Mouse (Mus musculus) thymus, adult 18-20 months (tissue): ENCODE measurements around the gene Gtf3c6.

ENCODE experiments used
- DNase-seq, 2 experiments: peaks; one replicate each; pipeline ENCODE4 v3.0.0; 2022; ENCODE audit warnings: mixed read lengths in 2 of 2

Gene Gtf3c6

DNA sequence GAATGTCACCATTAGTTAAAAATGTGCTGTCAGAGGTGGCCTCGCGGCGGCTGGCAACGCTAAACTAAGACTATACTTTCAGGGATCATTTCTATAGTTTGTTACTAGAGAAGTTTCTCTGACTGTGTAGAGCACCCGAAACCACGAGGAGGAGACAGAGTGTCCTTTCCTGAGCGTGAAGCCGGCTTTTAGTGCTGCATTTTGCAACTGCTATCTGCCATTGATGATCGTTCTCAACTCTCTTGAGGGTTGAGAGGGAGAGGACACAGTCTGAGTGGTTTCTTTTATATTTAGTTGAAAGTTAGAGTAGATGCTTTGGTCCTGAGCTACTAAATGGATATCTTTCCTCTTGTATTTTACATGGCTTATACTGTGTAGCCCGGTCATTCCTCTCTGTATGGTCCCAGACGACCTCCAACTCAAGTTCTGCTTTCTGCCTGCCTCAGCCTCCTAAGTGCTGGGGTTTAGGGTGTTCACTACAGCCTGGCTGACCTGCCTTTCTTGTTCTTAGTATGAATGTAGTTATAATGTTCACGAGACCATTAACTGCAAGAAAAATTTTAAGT lies 576 bp upstream of the Gtf3c6 start:
- DNase-seq: peak; percentile 43 to 69

DNA sequence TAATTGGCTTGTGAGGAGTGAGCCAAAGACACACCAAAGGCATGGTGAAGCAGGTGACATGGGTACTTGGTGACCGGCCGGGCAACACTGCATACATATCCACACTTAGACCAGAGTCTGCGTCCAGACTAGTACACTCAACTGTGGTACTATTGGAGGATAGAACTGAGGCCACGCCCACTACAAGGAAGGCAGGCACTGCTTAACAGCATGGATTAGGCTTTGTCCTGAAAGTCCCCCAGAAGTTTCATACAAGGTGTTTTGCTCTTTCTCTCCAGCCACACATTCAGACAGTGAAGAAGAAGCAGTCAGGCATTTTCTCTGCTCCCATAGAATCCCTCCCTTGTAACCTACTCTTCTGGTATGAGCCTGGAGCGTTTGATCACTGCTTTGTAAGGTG lies 1.2 kb downstream of the Gtf3c6 start:
- peak; percentile 20 to 59 for DNase-seq

DNA sequence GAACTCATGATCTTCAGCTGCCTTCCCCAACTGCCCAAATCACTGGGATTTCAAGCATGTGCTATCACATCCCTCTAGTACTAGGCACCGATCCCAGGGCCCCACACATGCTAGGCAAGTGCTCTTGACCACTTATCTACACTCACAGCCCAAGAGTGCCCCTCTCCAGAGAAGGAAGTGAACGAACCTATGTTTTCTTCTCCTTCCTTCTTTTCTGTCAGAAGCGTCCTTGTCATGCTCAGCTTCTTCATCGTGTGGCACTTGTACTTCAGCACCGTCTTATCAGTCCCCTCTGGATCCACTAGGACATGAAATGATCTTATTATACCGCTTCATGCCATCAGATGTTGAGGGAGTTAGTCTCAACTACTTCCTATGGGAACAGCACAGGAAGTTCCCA lies 6.9 kb downstream of the Gtf3c6 start:
- DNase-seq: no peak

DNA sequence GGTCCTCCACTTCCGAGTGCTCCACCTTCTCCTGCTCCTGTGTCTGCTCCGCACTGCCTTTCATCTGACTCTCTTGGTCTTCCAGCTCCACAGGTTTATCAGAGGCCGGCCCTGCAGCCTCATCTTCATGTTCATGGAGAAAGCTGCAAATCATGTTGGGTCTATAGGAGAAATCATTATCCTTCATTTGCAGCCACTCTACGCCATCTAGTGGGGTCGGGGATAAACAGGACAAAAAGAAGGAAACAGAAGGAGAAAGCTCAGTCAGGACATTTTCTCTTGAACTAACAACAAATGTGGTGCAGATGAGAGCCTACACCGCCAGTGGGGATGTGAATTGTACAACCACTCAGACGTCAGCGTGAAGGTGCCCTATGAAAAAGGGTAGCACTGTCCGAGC lies 8.3 kb downstream of the Gtf3c6 start:
- DNase-seq: no peak

DNA sequence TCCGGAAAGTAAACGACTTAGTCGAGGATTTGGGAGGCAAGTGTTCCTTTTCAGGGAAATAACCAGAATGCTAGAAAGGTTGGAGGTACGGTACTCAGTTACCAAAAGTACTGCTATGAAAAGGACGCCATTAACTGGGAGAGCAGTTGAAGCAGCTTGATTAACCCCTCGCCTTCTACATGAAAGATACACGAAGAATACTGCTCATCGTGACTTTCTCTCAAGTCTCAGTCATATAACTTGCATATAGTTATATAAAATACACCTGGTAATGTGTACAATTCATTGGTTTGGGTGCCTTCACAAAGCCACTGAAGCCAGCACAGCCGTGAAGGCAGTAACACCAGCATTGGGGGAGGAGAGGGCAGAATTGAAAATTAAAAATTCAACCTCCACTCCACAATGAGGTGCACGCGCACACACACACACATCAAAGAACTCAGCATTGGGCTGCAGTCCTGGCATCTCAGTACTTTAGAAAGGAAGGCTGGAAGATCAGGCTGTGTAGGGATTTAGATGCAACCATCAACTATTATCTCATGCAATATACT lies 10.7 kb downstream of the Gtf3c6 start:
- no peak for DNase-seq

DNA sequence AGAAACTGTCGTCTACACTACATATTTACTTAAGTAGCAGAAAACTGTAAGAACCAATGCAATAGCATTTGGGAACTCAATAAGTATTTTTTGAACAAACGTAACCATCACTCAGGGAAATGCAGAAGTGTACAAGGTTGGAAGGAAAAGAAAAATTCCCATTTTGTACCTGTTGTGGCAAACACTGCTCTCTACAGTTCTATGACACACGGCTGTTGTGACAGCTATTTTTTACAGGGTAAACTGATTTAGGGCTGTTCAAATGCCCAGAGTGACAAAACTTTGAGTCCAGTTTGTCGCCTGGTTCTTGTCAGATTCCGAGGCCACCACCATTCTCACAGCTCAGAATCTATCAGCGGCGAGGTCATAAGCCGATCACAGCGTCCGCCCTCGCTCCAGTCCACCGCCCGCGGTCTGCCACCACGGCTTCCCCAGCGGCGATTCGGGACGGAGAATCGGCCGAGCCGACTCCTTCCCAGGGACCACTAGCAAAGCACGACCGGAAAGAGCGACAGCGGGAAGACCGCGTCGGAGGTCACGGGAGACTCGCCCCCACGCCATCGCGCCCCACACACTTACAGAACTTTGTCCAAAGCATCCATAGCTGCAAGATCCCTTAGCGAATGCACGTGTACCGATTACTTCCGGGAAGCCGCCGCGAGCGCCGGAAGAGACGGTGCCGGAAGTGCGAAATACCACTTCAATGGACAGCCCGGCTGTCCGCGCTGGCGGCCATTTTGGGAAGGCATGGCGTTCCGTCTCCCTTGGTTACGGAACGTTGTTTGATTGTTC lies 11.3 kb downstream of the Gtf3c6 start, which contains the start of gene Rpf2:
Gene Rpf2 (minus strand): TSS at position 663 of the 792 bp plus-strand sequence.
- DNase-seq: peak; percentile 59 to 72

DNA sequence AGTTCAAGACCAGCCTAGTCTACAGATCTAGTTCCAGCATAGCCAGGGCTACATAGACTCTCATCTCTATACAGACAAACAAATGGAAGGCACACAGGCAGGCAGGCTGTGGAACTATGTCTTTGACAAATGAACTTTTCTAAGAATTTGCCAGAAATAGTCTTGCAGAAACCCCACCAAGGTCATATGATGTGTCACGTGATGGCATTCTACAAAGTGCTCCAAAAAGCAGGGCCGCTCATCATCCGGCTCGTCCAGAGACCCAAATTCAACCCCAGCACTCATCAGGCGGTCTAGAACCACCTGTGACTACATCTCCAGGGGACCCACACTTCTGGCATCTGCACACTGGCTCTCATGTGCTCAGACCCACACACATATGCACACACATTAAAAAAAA lies 20.1 kb downstream of the Gtf3c6 start:
- no peak for DNase-seq

DNA sequence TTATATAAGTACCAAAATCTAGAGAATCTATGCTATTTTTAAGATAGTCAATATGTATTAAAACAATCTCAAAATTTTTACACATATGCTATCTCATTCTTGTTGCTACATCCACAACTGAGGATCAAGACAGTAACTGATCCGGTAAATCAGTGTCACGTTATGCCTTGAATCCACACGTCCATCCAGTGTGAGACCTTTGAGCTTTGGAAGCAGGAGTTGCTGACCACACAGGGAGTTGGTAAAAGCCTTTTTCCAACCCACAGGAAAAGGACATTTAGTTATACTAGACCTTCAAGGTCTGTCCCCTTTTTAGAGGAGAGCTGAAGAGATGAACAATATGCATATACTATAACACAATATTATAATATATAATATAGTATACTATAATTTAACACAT lies 24.7 kb downstream of the Gtf3c6 start:
- DNase-seq: no peak

DNA sequence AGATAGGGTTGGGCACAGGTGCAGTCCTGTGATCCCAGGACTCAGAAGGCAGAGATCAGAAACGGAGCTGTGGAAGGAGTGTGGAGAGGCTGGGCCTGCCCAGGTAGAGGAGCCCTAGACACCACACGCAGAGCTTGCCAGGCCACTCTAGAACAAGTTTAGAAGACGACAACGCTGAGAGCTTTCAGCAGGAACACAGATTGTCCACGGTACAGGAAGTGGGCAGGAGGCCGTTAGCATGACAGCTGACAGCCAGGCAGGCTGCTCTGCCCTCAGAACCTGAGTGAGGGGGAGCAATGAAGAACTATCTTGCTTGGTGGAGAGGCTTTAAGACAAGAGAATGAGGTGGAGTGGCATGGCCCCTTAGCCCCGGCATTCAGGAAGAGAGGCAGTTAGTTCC lies 25.5 kb downstream of the Gtf3c6 start:
- peak; percentile 36 to 57 for DNase-seq

DNA sequence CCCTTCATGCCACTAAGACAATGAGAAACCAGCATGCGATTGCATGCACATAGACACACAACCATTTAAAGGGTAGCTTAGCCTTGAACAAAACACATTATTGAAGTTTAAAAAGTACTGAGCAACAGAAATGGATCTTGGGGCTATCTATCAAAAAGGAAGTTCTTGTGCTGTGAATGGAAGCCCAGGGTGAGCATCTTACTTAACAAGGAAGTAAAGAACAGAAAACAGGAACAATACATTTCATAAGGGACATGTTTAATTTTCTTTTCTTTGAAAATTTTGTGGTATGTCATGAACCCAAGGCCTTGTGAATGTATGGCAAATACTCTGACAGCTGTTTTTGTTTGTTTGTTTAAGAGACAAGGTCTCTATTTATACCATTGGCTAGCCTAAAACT lies 28.2 kb downstream of the Gtf3c6 start:
- DNase-seq: no peak

DNA sequence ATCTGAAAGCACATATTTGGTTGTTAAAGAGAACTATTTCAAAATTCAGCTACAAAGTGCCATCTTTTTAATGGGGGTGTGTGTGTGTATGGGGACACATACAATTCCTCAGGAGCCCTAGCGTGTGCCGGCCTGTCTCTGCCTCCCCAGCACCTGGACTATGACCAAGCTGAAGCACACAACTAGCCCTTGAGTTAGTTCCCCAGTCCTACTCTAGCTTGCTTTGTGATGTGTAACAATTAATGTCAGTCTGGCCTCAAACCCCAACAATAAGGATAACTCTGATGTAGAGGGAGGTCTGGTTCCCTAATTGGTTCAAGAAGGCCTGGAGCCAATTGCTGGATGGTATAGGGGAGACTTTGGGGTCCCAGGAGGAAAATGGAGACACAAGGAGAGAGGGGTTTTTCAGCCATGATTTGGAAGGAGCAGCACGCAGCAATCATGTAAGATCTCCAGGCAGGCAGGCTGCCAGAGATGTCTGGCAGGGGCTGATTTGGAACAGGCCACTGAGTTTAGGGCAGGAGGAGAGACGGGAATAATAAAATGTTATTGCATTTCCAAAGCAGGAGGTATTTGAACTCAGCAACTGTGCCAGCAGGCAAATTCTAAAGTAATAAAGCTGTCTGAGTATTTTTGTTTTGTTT lies 30.1 kb downstream of the Gtf3c6 start:
- DNase-seq: no peak

DNA sequence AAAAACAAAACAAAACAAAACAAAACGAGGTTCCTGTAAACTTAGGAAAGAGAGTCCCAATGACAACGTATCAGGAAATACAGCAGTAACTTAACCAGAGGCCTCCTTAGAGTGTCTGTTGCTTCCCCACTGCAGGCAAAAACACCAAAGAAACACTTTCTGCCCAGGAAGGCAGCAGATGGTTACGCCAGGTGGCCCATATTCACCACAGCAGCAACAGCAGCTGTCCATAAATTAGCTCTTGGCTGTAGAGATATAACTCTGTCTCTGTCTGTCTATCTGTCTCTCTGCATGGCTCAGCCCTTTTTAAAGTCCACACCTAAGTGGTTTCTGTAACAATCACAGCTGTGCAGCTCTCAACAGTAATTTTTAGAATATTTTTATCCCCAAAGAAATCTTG lies 39.0 kb downstream of the Gtf3c6 start:
- no peak for DNase-seq

DNA sequence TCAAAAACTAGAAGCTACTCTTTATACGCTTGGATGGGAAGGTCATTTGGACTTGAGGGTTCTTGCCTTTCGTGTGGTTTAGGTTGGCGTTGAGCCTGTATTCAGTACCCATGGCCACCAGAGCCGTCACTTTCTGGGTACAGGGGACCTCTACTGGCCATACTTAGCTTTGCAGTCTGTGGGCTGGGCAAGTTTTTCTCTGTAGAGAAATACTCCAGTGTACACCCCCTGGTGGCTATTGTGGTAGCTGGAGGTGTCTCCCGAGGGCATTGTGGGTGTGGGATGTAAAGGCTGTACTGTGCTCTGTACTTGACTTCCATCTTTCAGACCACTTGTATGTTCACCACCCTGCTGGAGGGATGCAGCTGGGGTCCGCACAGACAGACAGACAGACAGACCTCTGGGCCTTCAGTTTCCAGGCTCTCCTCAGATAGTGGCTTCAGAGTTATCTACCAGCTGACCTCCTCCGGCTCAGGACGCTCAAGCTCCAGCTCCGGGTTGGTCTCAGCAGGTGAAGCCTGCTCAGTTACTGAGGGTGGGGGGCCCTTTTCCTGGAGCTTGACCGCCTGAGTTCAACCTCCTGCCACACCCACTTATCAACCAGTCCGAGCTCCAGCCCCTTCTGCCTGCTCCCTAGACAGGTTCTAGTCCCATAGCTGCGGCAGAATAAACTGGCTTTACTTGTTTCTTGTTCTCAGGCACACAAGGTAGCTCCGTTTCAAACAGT lies 45.3 kb downstream of the Gtf3c6 start:
- DNase-seq: peak; percentile 79 to 87
